Mouse (Mus musculus) CD4-positive, CD25-positive, alpha-beta regulatory T cell, adult 4 months (primary cell): ENCODE measurements around the gene Foxp4. TPM values are rescaled to one million over a fixed set of nuclear protein-coding genes. Genes with fewer than 3 reads are reported as not detected.

Experiments used
- ATAC-seq: one replicate; pipeline ENCODE4 v1.8.0; 2017
- polyA plus RNA-seq, 2 experiments: library from polyadenylated mRNA; unstranded; fragments of 100-300 nt; shearing (Covaris generic); gene quantifications; one replicate each; pipeline ENCODE4 v1.2.1; 2017

Foxp4 gene
- polyA plus RNA-seq, 2 experiments from 2014 or later = 2.1 to 4.4 TPM

DNA sequence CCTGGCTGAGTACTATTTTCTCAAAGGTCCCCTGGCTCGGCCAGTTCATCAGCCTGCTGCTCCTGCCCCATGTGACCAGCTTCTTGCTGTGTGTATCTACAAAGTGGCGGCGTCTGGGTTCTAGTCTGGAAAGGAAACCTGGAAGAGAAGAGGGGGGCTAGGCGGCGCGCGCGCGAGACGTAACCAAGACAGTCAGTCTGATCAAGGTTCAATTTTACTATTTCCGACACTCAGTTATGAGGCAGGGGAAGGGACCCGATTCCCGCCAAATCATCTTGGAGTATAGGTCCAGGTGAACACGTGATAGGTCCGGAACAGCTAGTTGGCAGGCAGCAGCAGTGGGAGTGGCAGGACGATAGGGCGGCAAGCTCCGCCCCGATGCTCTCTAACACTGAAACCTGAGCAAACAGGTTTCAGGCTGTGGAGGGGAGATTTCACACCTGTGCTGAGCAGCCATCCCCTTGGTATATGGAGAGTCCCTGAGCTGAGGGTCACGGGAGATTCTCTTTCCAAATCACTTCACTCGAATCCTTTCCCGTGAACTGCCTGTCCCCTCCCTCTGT is 72.6 kb downstream of the Foxp4 start:
- peak; percentile 54 for ATAC-seq

DNA sequence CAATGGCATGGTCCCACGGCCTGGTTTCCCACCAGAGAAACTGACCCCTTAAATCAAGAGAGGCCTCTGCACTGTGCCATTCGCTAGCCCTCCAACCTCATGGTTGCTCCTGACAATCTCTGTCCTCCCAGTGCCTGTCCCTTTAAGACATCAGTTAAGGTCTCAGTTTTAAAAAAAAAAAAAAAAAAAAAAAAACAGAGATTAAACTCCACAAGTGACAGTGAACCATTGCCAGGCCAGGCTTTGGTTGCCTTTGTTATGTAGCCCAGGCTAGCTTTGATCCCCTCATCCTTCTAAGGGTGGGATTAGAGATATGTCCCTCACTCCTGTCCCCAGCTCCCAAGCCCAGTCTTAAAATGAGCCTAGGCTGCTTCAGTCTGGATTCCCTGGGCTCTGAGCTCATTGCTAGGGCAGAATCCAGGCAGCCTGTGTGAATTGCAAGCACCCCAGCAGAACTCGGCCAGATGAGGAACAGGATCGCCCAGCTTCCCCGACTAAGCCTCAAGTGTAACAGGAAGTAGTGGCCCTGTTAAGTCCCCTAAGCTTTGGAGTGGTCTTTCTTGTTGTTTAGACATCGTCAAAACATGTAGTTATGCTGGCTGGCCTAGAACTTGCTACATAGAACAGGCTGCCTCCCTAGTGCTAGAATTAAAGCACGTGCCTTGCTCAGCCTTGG is 73.7 kb downstream of the Foxp4 start:
- no peak for ATAC-seq

DNA sequence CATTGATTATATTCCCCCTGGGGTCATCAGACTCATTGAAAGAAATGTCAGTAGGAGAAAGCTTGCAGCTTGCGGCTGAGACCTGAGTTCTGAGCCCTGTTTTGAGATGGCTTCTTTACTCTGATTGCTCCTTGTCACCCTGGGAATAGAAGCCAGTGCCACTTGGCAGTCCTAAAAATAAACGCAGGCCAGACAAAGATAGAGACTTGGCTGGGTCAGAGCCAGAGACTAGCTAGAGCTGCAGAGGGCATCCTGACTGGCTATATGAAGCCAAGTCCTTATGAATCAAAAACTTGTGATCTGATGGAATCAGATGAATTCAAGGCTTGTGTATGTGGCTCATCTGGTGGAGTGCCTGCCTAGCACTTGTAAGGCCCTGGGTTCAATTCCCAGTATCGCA is 74.4 kb downstream of the Foxp4 start:
- no peak for ATAC-seq

DNA sequence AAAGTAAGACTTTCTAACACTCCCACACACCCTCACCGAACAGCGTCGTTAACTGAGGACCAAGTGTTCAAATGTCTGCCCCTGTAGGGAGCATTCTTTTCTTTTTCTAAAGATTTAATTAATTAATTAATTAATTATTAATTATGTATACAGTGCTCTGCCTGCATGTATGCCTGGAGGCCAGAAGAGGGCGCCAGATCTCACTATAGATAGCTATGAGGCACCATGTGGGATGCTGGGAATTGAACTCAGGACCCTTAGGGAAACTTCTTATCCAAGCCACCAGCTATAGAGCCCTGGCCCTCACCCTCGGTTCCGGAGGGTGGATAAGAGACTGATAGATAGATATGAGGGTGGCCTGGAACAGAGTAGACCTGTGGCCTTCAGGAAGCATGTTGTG is 76.5 kb downstream of the Foxp4 start:
- ATAC-seq = no peak

DNA sequence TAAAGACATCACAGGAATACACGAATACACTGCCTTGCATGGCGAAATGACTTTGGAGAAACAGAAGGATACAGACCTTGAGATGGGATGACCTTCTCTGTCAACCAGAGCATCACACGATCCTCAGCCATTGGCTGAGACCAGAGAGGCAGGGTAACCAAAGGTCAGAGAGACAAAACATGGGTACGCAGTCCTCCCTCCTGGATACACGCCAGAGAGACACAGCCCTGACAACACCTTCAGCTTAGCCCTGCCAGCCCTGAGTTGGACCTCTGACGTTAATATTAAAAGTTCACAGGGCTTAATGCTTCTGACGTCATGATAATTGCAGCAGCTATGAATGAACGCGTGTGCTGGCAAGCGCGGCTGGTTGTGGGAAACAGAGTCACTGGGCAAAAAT is 78.8 kb downstream of the Foxp4 start:
- no peak for ATAC-seq

DNA sequence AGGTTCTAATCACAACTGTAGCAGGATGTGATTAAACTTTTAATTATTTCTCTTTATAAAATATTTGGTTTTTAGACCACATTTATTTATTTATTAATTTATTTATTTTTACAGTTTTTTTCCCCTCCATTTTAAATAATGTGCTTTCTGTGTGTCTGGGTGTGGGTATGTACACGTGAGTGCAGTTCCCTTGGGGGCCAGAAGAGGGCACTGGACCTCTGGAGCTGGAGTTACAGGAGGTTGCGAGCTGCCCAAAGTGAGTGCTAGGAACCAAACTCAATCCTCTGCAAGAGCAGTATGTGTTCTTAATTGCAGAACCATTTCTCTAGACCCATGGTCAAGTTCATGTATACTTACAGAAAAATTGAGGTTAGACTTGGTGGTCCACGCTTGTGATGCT is 81.0 kb downstream of the Foxp4 start:
- ATAC-seq = no peak

DNA sequence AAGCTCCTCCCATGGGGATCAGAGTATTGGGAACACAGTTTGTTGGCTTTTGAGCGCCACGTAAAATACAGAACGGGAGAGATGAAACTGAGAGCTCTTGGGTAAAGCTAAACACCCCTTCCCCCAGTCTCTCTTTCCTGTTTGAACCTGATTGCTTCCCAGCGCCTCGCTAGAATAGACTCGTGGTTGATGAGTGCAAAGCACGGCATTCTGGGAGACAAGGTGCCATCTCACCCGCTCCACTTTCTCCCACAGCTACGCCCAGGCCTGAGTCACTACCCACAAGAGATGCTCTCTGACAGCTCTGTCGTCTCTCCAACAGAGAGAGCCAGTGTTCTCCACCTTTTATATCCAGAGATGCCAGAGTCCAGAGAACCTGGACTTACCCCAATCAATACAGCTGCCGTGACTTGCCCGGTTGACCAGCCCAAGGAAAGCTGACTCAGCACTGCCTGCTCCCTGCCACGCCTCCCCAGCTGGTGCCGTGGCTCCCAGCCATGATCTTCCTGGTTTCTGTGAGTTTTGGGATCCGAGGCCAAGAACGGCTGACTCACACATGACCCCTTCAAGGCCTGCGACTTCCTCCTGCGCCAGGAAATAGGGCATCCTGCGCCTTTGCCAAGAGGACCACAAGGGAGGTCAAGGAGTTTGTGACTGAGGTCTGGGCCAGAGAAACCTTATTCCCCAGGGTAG is 82.4 kb downstream of the Foxp4 start:
- no peak for ATAC-seq

DNA sequence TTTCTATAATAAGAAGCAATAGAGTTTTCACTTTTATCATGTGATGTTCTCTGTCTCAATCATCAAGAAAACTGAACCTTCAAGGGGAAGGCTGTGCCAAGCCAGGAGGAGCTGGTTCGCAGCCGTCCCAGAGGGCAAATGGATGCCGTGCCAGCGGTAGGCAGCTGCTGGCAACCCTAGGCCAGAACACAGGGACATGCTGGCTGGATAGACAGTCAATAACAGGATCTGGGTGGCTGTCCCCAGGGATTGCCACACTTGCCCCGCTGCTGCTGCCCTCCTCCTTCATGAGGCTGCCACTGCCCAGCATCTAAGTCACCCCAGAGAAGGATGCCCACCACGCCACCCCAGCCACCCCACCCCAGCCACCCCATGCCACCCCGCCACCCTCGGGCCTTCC is 82.9 kb downstream of the Foxp4 start:
- ATAC-seq = no peak

DNA sequence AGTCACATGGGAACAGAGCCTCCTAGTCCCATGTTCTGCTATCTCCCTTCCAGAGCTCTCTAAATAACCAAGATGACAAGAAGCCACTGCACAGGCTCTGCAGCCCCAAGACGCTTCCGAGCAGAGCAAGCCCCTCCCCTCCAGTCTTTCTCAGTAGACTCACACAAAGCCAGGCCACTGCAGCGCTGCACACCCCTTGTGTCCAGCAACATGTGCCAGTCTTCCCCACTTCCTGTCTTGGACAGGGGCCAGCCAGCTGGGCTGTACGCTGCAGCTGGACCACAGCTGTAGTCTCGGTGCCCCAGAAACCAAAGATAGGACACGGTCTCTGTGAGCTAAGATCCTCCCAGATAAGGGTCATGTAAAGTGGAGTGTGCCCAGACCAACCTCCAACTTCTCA is 86.6 kb downstream of the Foxp4 start:
- no peak for ATAC-seq

DNA sequence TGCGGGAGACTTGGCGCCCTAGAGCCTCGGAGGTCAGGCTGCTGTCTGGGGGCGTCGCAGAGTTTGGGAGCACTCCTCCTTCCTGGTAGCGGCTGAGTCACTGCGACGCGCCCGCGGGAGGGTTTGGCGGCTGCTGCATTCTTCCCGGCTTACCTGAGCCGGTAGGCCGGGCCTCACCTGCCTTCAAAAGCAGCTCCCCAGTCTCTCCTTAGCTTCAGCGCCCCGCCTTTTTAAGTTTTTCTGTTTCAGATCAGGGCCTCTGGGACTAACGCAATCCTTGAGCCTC is 90.0 kb downstream of the Foxp4 start, which contains the start of gene Mdfi:
Mdfi (minus strand) TSS at position 210 of the 286 bp plus-strand sequence.
- no peak for ATAC-seq

DNA sequence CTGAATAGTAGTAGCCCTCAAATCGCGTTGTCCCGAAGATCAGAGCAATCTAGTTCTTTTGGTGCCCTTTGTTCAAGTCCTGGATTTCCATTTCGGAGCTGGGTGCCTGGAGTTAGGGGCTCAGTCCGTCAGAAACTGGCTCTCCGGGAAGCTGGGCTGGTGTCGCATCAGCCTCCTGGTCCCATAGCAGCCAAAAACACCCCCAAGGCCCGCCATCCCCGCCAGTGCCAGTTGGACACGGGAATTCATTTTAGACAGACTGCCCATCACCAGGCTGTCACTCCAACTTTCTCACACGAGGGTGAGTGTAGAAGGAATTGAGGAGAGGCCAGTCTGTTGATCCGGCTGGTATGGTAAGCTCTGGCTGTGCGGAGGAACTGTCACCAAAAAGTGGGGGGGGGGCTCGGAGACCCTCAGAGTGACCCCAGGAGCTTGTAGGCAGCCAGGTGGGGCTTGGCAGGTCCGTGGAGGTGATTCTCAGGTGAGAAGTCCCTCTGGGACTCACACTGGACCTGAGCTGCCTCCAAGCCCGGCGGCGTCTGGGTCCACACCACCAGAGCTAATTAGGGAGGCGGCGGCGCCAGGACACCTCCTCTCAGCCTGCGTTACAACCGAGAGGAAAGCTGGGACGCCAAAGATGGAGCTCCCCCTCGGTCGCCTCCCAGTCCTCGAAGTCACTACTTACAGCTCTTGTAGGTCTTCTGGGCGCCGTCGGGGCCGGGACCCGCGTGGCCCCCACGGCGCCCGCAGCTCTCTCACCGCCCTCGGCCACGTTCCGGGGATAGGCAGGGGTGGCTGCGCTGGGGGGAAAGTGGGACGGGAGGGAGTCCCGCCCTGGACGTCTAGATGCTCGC is 90.6 kb downstream of the Foxp4 start:
- no peak for ATAC-seq

DNA sequence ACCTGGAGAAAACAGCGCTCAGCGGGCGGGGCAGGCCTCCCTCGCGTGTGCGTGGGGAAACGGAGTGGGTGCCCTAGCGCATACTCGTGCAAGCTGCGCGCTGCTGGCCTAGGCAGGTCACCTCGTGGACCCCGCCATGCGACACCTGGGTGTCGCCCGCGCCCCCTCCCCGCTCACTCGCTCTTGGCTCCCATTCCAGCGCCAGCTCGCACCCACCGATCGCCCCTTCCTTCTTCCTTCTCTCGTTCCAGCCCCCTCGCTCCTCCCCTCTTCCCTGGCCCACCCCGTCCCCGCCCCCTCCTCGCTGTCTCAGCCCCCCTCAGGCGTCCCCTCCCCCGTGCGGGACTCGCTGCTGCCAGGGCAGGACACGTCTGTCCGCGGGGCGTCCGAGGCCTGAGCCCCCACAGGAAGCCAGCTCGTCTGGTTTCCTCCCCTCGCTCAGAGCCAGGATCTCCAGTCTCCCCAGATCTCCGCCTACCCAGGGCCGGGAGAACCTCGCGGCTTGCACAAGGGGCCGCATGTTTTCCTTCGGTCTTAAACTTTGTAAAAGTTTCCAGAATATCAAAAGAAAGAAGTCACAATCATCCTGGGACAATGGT is 91.3 kb downstream of the Foxp4 start:
- ATAC-seq = no peak

DNA sequence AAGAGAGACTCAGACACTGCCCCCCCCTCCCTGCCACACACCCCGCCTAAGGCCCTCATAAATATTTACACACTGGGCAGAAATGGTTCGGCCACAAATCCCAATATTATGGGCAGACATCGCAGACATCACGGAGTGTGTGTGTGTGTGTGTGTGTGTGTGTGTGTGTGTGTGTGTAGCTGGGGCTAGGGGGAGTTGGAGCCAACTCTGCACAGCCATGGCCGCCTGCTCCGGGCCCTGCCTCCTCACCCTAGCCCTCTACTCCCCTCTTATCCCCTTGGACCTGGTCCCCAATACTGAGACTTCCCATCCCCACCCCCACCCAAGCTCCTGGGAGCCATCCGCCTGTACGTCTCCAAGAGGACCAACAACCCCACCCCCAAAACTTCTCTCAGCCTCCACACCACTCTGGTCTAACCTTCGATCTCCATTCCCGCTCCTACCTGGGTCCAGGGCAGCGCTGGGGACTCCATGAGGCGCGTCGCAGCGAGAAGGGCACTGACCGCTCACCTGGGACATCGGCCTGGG is 91.9 kb downstream of the Foxp4 start:
- ATAC-seq = no peak

DNA sequence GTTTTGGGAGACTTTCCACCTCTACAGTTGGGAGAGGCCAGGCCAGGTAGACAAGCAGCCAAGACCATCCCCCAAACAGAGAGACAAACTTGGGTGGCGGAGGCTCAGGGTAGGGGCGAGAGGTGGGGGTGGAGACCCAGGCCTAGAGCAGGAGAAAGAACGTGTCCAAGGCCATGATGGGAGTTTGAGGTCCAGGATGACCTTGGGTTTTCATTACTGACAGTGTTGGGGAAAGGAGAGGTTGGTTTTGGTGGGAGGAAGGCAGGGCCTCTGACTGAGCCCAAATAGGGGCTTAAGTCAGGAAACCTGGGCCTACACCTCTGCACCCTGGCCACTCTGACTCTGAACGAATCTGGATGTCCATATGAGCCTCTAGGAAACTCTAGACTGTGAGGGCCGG is 92.7 kb downstream of the Foxp4 start:
- no peak for ATAC-seq

DNA sequence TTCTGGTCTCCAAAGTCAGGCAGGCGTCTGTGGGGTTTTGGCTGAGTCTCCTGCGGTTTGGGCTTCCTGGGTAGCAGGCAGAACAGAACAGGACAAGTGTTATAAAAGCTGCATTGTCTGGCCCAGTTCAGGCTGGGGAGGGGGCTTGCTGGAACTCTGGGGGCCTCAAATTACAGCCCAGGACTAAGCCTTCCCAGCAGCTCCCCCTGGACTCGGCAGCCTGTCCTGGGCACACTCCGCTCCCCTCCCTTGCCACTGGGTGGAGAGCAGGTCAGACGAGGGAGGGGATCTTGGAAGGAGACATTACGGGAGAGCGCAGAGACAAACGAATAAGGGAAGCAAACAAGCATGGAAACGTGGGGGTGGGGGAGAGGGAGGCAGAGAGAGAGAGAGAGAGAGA is 93.3 kb downstream of the Foxp4 start:
- no peak for ATAC-seq

DNA sequence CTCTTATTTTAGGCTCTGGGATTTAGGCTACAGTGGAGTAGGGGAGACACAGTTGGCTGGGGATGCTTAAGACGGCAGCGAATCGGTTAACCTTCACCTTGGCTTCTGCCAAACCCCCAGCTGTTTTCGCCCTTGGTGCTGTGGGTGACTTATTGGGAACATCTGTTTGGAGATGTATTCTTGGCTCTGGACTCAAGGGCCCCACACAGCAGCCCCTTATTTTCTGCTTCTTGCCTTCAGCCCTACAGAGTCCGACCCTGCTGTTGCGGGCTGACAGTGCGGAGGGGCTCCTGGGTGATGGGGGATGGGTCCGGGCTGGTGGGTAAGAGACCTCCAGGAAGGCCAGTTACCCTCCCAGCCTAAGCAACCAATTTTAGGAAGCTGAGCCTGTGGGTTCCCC is 103.1 kb downstream of the Foxp4 start:
- ATAC-seq = no peak

DNA sequence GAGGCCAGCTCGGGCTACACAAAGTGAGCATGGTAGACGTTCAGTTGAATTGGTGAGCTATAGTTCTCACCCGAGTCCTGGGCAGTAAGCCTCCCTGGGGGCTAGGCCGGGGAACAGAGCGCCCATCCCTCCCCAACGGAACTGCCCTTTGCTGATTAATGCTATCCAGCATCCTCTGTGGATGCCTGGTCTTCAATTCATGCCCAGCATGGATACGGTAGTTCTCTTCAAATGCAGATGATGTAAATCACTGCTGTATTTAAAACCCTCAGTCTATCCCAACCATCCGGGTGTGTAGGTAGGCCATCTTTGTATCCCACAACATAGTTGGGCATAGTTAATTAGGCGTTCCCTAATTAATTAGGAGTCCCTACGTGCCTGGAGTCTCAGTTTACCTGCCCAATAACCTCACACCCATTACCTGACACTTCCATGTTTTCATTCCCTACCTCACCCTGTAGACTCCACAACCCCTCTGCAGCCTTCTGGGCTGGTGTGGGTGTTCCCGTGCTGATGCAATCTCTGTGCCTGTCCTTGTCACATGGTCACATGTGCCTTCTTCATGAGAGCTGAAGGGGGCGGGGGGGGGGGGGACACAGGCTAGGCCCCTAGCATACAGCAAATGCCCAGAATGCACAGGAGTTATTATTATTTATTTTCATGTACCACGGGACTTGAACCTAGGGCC is 106.3 kb downstream of the Foxp4 start:
- ATAC-seq = no peak

Other genes with a start within 250 kb of the Foxp4 start
- 100 to 1,000 TPM; 264 to 319 TPM for gene Tomm6, start 236.3 kb downstream of the Foxp4 start, polyA plus RNA-seq
- under 1 TPM; 0.16 to 0.49 TPM for gene Frs3, start 235.6 kb downstream of the Foxp4 start, polyA plus RNA-seq
- not detected for gene Gm21981, start 230.2 kb downstream of the Foxp4 start, polyA plus RNA-seq
- gene Prickle4, start 229.9 kb downstream of the Foxp4 start, polyA plus RNA-seq = not detected
- not detected for gene Pgc, start 197.8 kb downstream of the Foxp4 start, polyA plus RNA-seq
- gene Tfeb, start 187.6 kb downstream of the Foxp4 start, polyA plus RNA-seq = 1 to 10 TPM; 5.2 to 5.7 TPM
- not detected for gene Mdfi, start 90.0 kb downstream of the Foxp4 start, polyA plus RNA-seq
- gene 1700122O11Rik, start 113.6 kb upstream of the Foxp4 start, polyA plus RNA-seq = not detected
- not detected for gene 1700067P10Rik, start 164.7 kb upstream of the Foxp4 start, polyA plus RNA-seq
- gene 9830107B12Rik, start 221.6 kb upstream of the Foxp4 start, polyA plus RNA-seq = not detected
- gene A530064D06Rik, start 242.6 kb upstream of the Foxp4 start, polyA plus RNA-seq = not detected